Mouse (Mus musculus) thymus, adult 2 months (tissue): ENCODE results near the gene Capn7.

Source experiments
- CTCF ChIP-seq: fragments of 200-500 bp; IDR thresholded peaks from 2 replicates; pipeline ENCODE4 v1.5.1; 2012; ENCODE audit warnings: mild to moderate bottlenecking, control low read depth, low read length, moderate library complexity, borderline replicate concordance; ENCODE audit not compliant: control insufficient read depth, poor library complexity, insufficient read depth; ENCODE audit errors: extremely low read depth
- POLR2A ChIP-seq: fragments of 200-500 bp; IDR thresholded peaks from 2 replicates; pipeline ENCODE4 v1.6.1; 2012; ENCODE audit warnings: mild to moderate bottlenecking, low read length, control low read depth, moderate library complexity; ENCODE audit not compliant: control insufficient read depth, poor library complexity, insufficient read depth; ENCODE audit errors: extremely low read depth

DNA sequence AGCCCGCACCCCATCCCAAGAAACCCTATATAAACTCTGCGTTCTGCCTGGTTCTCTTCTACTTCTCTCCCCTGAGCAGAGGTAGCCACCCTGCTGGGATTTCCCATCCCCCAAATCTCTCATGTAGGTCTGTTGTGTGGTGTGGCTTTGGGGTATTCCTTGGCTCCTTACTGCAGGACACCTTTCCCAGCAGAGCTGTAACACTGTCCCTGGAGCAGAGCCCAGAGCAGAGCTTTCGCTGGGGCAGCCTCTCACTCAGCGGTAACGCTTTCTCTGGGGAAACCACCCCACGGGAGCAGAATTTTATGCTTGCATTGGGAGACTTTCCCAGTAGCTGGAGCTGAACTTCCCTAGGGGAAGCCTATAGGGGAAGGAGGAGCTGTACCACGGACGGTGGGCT lies 45.8 kb downstream of the Capn7 start:
- no peak for TF ChIP-seq CTCF
- no peak for TF ChIP-seq POLR2A
